Mouse (Mus musculus) heart, embryonic 12.5 days (tissue): Measurements from ENCODE around the gene Srp14. TPM values are rescaled to one million over a fixed set of nuclear protein-coding genes. Genes with fewer than 3 reads are reported as not detected.

Experiments
- ATAC-seq: fragments of 200-750 bp; cut with Nextera tagmentation; 2 replicates; pipeline ENCODE4 v1.8.0; 2017; ENCODE audit warnings: moderate TSS enrichment, moderate library complexity; ENCODE audit not compliant: insufficient number of reproducible peaks, low FRiP score
- H3K27ac ChIP-seq: fragments of 300-500 bp; sonication (generic); 2 replicates; pipeline ENCODE4 v1.5.1; 2016; ENCODE audit warnings: mild to moderate bottlenecking, moderate library complexity; ENCODE audit not compliant: poor library complexity, severe bottlenecking
- H3K27me3 ChIP-seq: fragments of 300-500 bp; sonication (generic); replicated peaks from 2 replicates; pipeline ENCODE4 v1.6.1; 2016; ENCODE audit warnings: mild to moderate bottlenecking, moderate library complexity
- H3K36me3 ChIP-seq: fragments of 300-500 bp; sonication (generic); 2 replicates; pipeline ENCODE4 v1.6.1; 2016; ENCODE audit warnings: mild to moderate bottlenecking, moderate library complexity
- H3K4me1 ChIP-seq: fragments of 300-500 bp; sonication (generic); replicated peaks from 2 replicates; pipeline ENCODE4 v1.6.1; 2016; ENCODE audit warnings: mild to moderate bottlenecking
- H3K4me2 ChIP-seq: fragments of 300-500 bp; sonication (generic); 2 replicates; pipeline ENCODE4 v1.6.1; 2016; ENCODE audit warnings: mild to moderate bottlenecking, moderate library complexity
- H3K4me3 ChIP-seq: fragments of 300-500 bp; sonication (generic); 2 replicates; pipeline ENCODE4 v1.5.1; 2016; ENCODE audit warnings: mild to moderate bottlenecking
- H3K9ac ChIP-seq: fragments of 300-500 bp; sonication (generic); 2 replicates; pipeline ENCODE4 v1.6.1; 2016; ENCODE audit warnings: mild to moderate bottlenecking, moderate library complexity
- H3K9me3 ChIP-seq: fragments of 300-500 bp; sonication (generic); replicated peaks from 2 replicates; pipeline ENCODE4 v1.6.1; 2016; ENCODE audit warnings: mild to moderate bottlenecking, moderate library complexity
- WGBS: fragments of 180-500 bp; shearing (Covaris S2); methylation state at CpG from one replicate; pipeline ENCODE4 v1.1.7; 2016; 5-methylcytosine and 5-hydroxymethylcytosine counted together
- polyA plus RNA-seq: library from polyadenylated mRNA; unstranded; fragments of >200 nt; fragmentation: Nextera tagmentation; extraction: Ambion mirVana; gene quantifications from 2 replicates; pipeline ENCODE4 v1.2.1, GENCODE M21; 2016

Gene Srp14
- polyA plus RNA-seq, 1 experiment from 2014 or later = 198 TPM

- WGBS = 70% methylated on average over 8 of the region's 8 CpGs
- peaks cover 19% of the 10 kb centered on the region for H3K4me1 ChIP-seq
- no peak overlapping the region for H3K4me3 ChIP-seq
- peak overlapping the region; percentile 55; the same call in 1 of the 2 replicates for H3K9ac ChIP-seq
- H3K27me3 ChIP-seq = no peaks in the 10 kb centered on the region
- 0 out of 2 replicates have a peak, but pooled peaks have one; percentile 13 for ATAC-seq
- no peaks in the 10 kb centered on the region for H3K36me3 ChIP-seq
- H3K27ac ChIP-seq = peak overlapping the region; percentile 7
- H3K9me3 ChIP-seq = no peaks in the 10 kb centered on the region
- peak overlapping the region; percentile 39 for H3K4me2 ChIP-seq
These were observed 30.4 kb upstream of the Srp14 start for GRCm38 (mm10) chr2:118509688-118510446.

GRCm38 (mm10) chr2:118507126-118507525 is 27.6 kb upstream of the Srp14 start:
- no peaks in the 10 kb centered on the region for H3K27me3 ChIP-seq
- no peak overlapping the region for H3K4me3 ChIP-seq
- no peak overlapping the region for H3K4me2 ChIP-seq
- no peaks in the 10 kb centered on the region for H3K36me3 ChIP-seq
- no peak overlapping the region for H3K9ac ChIP-seq
- ATAC-seq = no peak
- no peak overlapping the region for H3K27ac ChIP-seq
- no peaks in the 10 kb centered on the region for H3K9me3 ChIP-seq
- H3K4me1 ChIP-seq = peaks cover 14% of the 10 kb centered on the region
- 71% methylated on average over 7 of the region's 7 CpGs for WGBS

- 72% methylated on average over 2 of the region's 2 CpGs for WGBS
- H3K9me3 ChIP-seq = no peaks in the 10 kb centered on the region
- H3K27ac ChIP-seq = no peak overlapping the region
- no peak overlapping the region for H3K4me3 ChIP-seq
- H3K27me3 ChIP-seq = no peaks in the 10 kb centered on the region
- no peaks in the 10 kb centered on the region for H3K36me3 ChIP-seq
- H3K4me1 ChIP-seq = peaks cover 11% of the 10 kb centered on the region
- no peak overlapping the region for H3K9ac ChIP-seq
- H3K4me2 ChIP-seq = no peak overlapping the region
- ATAC-seq = no peak
These were observed 20.7 kb upstream of the Srp14 start for GRCm38 (mm10) chr2:118500191-118500590.

DNA sequence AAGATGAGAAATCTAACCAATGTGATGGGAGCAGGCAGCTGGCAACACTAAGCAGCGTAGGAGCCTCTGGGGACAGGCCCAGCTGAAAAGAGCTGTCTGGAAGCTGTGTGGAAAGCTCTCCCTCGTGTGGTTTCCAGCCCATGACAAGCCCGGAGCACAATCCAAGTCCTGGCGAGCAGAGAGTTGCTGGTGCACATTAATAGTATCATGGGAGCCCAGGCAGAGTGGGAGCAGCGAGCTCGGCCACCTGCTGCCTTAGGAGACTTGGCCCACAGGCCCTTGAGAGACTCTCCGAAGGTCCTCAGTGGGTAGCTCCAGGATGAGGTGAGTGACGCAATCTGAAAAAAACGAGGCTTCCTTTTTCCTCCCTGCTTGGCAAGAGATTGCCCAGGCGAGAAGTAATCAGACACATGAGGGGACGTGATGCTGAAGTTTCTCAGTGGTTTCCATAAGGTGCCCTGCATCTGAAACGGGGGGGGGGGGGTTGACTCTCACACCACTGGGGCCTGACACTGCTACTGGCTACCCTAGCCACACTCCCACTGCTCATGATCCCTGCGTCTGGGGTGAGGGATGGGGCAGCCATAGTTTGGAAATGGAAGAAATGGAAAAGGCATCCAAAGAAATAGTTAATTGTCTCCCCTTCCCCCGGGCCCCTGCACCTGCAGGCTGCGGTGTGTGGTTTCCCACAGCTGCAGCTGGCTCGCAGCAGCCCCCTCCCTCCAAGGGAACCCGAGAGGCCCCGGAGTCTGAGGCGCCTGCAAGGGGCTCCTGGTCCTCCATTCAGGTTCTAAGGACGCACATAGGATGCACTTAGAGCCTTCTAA is 19.8 kb upstream of the Srp14 start:
- H3K27ac ChIP-seq = no peak overlapping the region
- no peak for ATAC-seq
- no peaks in the 10 kb centered on the region for H3K27me3 ChIP-seq

DNA sequence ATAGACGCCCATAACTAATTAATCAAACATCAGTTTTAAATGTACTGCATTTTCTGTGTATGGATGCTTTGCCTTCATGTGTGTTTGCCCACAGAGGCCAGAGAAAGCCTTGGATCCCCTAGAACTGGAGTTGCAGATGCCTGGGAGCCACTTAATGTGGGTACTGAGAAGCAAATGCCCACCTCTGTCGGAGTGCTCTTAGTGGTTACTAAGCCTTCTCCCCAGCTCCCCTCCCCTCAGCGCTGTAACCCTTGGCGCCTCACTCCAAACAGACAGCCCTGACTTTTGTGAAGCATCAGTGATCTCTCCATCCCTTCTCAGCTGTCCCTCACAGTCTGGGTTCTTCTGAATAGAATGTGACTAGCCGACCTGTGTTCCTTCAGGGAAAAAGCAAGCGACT is 19.0 kb upstream of the Srp14 start:
- no peak overlapping the region for H3K4me3 ChIP-seq
- no peaks in the 10 kb centered on the region for H3K9me3 ChIP-seq
- H3K9ac ChIP-seq = no peak overlapping the region
- WGBS = 81% methylated on average over 6 of the region's 6 CpGs
- no peaks in the 10 kb centered on the region for H3K36me3 ChIP-seq
- H3K4me2 ChIP-seq = no peak overlapping the region
- ATAC-seq = no peak
- H3K27me3 ChIP-seq = no peaks in the 10 kb centered on the region
- H3K4me1 ChIP-seq = peaks cover 11% of the 10 kb centered on the region
- no peak overlapping the region for H3K27ac ChIP-seq

More for the DNA sequence above, 19.8 kb upstream of the Srp14 start:
- H3K4me1 ChIP-seq = peaks cover 11% of the 10 kb centered on the region
- H3K4me2 ChIP-seq = no peak overlapping the region
- no peaks in the 10 kb centered on the region for H3K9me3 ChIP-seq
- 49% methylated on average over 20 of the region's 20 CpGs for WGBS
- no peaks in the 10 kb centered on the region for H3K36me3 ChIP-seq
- H3K9ac ChIP-seq = 0 out of 2 replicates have a peak overlapping the region, but pooled peaks have one; percentile 38
- no peak overlapping the region for H3K4me3 ChIP-seq

DNA sequence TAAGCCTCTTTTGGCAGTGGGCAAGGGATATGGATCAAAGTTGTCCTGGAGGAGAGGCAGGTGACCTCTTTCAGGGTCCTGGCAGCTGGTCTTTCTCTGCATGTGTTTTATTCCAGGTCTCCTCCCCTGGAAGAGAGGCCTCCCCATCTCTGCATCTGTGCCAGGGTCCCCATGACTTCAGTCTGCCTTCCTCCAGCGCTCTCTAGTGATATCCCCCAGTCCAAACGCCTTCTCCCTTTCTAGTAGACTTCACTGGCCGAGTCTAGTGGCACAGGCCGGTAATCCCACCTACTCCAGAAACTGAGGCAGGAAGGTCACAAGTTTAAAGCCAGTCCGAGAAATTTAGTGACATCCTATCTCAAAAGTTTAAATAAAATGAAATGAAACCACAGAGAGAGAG is 18.4 kb upstream of the Srp14 start:
- H3K27me3 ChIP-seq = no peaks in the 10 kb centered on the region
- H3K36me3 ChIP-seq = no peaks in the 10 kb centered on the region
- WGBS = 73% methylated on average over 5 of the region's 5 CpGs
- H3K9me3 ChIP-seq = no peaks in the 10 kb centered on the region
- peaks cover 11% of the 10 kb centered on the region for H3K4me1 ChIP-seq
- no peak overlapping the region for H3K4me2 ChIP-seq
- H3K9ac ChIP-seq = no peak overlapping the region
- no peak overlapping the region for H3K4me3 ChIP-seq
- no peak for ATAC-seq
- H3K27ac ChIP-seq = no peak overlapping the region

DNA sequence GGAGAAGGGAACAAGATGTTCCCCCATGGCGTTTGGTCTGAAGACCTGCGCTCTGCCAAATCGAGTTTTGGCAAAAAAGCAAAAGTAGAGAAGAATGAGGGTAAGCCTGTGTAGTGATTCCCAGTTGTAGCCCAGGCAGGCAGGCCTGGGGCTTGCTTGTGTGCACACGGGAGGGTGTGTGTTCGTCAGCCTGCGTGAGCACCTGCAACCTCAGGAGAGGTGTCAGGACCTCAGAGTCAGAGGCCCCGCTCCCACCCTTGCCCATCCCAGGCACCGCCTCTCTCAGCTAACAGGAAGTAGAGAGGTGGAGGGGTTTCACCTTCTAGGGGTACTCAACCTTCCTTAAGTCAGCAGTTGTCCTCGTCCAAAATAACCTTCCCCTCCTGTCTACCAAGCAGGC is 15.5 kb upstream of the Srp14 start:
- no peak for ATAC-seq
- H3K4me3 ChIP-seq = no peak overlapping the region
- no peaks in the 10 kb centered on the region for H3K9me3 ChIP-seq
- H3K4me1 ChIP-seq = peaks cover 28% of the 10 kb centered on the region
- no peaks in the 10 kb centered on the region for H3K36me3 ChIP-seq
- no peak overlapping the region for H3K27ac ChIP-seq
- no peak overlapping the region for H3K9ac ChIP-seq
- H3K4me2 ChIP-seq = no peak overlapping the region
- no peaks in the 10 kb centered on the region for H3K27me3 ChIP-seq
- 71% methylated on average over 9 of the region's 9 CpGs for WGBS

DNA sequence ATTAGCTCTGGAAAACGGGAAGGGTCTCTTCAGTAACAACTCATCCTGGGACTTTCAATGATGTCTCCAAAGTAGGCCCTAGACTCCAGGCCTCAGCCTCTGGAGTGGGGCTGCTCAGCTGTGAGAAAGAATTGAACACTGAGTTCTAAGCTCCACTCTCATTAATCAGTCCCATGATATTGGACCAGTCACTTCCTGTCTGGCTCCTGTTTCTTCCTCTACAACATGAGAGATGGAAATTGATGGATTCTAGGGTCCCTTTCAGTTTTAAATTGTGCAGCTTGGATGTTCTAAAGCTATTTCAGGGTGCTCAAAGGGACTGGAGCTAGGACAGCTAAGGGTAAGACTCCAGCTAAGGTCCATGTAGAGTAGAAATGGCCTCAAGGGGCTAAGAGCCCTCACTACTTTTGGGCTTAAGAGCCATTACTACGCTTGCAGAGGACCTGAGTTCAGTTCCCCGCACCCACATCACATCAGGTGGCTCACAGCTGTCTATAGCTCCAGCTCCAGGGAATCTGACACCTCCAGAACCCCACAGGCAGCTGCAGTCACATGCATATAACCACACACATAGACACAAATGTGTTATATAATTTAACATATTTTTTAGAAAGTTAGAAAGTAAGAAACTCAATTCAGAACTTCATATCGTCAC is 12.4 kb upstream of the Srp14 start:
- Histone ChIP-seq H3K27ac (no peak overlapping the region), H3K4me1 (peaks cover 24% of the 10 kb centered on the region), H3K36me3 (no peaks in the 10 kb centered on the region), H3K9ac (no peak overlapping the region), H3K4me3 (no peak overlapping the region), H3K4me2 (no peak overlapping the region), H3K27me3 (no peaks in the 10 kb centered on the region), H3K9me3 (peaks cover 7% of the 10 kb centered on the region; the same call in 1 of the 2 replicates)
- no peak for ATAC-seq
- WGBS = 78% methylated on average over 4 of the region's 4 CpGs

GRCm38 (mm10) chr2:118491281-118491731 is 11.8 kb upstream of the Srp14 start:
- Histone ChIP-seq H3K9me3 (peaks cover 7% of the 10 kb centered on the region; the same call in 1 of the 2 replicates), H3K36me3 (no peaks in the 10 kb centered on the region), H3K27me3 (no peaks in the 10 kb centered on the region), H3K4me3 (no peak overlapping the region), H3K4me1 (peaks cover 24% of the 10 kb centered on the region), H3K27ac (0 out of 2 replicates have a peak overlapping the region, but pooled peaks have one; percentile 65), H3K9ac (no peak overlapping the region), H3K4me2 (no peak overlapping the region)
- 46% methylated on average over 5 of the region's 5 CpGs for WGBS
- ATAC-seq = 0 out of 2 replicates have a peak, but pooled peaks have one; percentile 8

- no peak overlapping the region for H3K4me3 ChIP-seq
- WGBS = 29% methylated on average over 12 of the region's 12 CpGs
- no peak overlapping the region for H3K4me2 ChIP-seq
- peak; percentile 72 for ATAC-seq
- peaks cover 24% of the 10 kb centered on the region for H3K4me1 ChIP-seq
- H3K9me3 ChIP-seq = peaks cover 7% of the 10 kb centered on the region; the same call in 1 of the 2 replicates
- no peaks in the 10 kb centered on the region for H3K27me3 ChIP-seq
- no peaks in the 10 kb centered on the region for H3K36me3 ChIP-seq
- peak overlapping the region; percentile 65 for H3K27ac ChIP-seq
- H3K9ac ChIP-seq = 0 out of 2 replicates have a peak overlapping the region, but pooled peaks have one; percentile 37
These were observed 11.0 kb upstream of the Srp14 start for GRCm38 (mm10) chr2:118490241-118491091.
